Mouse (Mus musculus): ENCODE results near the gene Etnk2.

GRCm38 (mm10) chr1:133344357-133344756, 19.0 kb upstream of the Etnk2 start:
- TF ChIP-seq CTCF (conservative IDR thresholded peaks at IDR 0.05; ENCODE audit: insufficient read depth, insufficient read length, low read depth, low read length) (no peak), POLR2A (IDR thresholded peaks at IDR 0.05; ENCODE audit: low read depth, low read length) (no peak)

Data from kidney, adult 2 months (tissue).